Comparison of ENCODE assay signal across 20 mouse cellular contexts in the genomic region with DNA sequence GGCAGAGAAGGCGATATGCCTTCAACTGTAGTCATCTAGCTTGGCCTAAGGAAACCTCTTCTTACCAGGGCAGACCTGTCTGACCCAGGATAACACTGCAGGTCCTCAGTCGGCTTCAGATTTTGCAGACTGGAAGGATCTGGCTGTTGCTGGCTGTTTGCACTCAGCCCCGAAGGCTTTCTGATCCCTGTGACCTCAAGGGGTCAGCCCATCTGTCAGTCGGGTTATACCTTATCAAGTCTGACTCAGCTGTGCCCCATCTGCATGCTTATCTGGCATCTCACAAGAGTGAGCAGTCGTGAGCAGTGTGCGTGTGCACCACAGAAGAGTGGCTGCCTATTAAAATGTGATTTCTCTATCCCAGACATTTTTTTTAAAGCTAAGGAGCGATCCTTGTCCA. TPM values are rescaled to one million over a fixed set of nuclear protein-coding genes. Genes with fewer than 3 reads are reported as not detected.
A peak's percentile ranks its signal among the peaks of the same experiment; 100 is the strongest.
DNase-seq lines count a peak whose midpoint lies in the region; ATAC-seq and TF ChIP-seq lines count a peak whose summit lies in the region.
"Had no signal": no experiment of that assay in that cellular context is flagged by ENCODE, and none has a peak within 500 bp of the region (broad histone marks: within the 10 kb centered on the region; RNA-seq: fewer than 3 reads in every experiment).

No protein-coding gene starts in this region.

- no peak for DNase-seq in midbrain, embryonic 11.5 days (ENCODE audit: low spot score, missing footprints)
- DNase-seq in liver, postnatal 0 days, result no peak
- DNase-seq in frontal cortex, adult 2 months (ENCODE audit: extremely low spot score in 1 of 2, low spot score in 1 of 2), result no peak
- no peak for DNase-seq in left cerebral cortex, adult 11 months (ENCODE audit: low spot score)
- DNase-seq: cerebellum, adult 11 months; cerebellum, postnatal 25 days; gastrocnemius, adult 2 months; heart, adult 18-20 months had no signal

- H3K36me3 ChIP-seq in midbrain, embryonic 11.5 days (ENCODE audit: control insufficient read depth, insufficient read depth, low read length), result no peaks in the 10 kb centered on the region
- peaks cover 25% of the 10 kb centered on the region for H3K36me3 ChIP-seq in midbrain, embryonic 15.5 days (replicated peaks)
- H3K36me3 ChIP-seq in intestine, embryonic 16.5 days (ENCODE audit: control insufficient read depth, insufficient read depth, low read length), result no peaks in the 10 kb centered on the region
- peaks cover 23% of the 10 kb centered on the region for H3K36me3 ChIP-seq in liver, postnatal 0 days (replicated peaks; ENCODE audit: insufficient read depth, low read length)

- TF ChIP-seq CTCF in liver, postnatal 0 days (IDR thresholded peaks at IDR 0.05; ENCODE audit: low read depth), result no peak

- TF ChIP-seq EP300 in liver, postnatal 0 days (IDR thresholded peaks at IDR 0.05; ENCODE audit: low read depth), result no peak

- no peaks in the 10 kb centered on the region for H3K4me1 ChIP-seq in midbrain, embryonic 11.5 days (ENCODE audit: control insufficient read depth, insufficient read depth, low read length)
- H3K4me1 ChIP-seq in midbrain, embryonic 15.5 days, result no peaks in the 10 kb centered on the region
- H3K4me1 ChIP-seq in intestine, embryonic 16.5 days (ENCODE audit: control insufficient read depth, insufficient read depth, low read length), result no peaks in the 10 kb centered on the region
- H3K4me1 ChIP-seq in liver, postnatal 0 days (ENCODE audit: insufficient read depth), result peaks cover 3% of the 10 kb centered on the region; the same call in 1 of the 2 replicates
- H3K4me1 ChIP-seq: forebrain, embryonic 13.5 days; limb, embryonic 12.5 days had no signal

- no peaks in the 10 kb centered on the region for H3K27me3 ChIP-seq in midbrain, embryonic 11.5 days (ENCODE audit: control insufficient read depth, insufficient read depth, low read length)
- no peaks in the 10 kb centered on the region for H3K27me3 ChIP-seq in midbrain, embryonic 15.5 days (replicated peaks)
- H3K27me3 ChIP-seq in intestine, embryonic 16.5 days (replicated peaks; ENCODE audit: control insufficient read depth, insufficient read depth, low read length), result no peaks in the 10 kb centered on the region
- no peaks in the 10 kb centered on the region for H3K27me3 ChIP-seq in liver, postnatal 0 days (ENCODE audit: insufficient read depth, low read length)
- H3K27me3 ChIP-seq: forebrain, embryonic 13.5 days; limb, embryonic 12.5 days had no signal

- H3K9ac ChIP-seq in midbrain, embryonic 11.5 days (ENCODE audit: low read length), result no peak overlapping the region
- H3K9ac ChIP-seq in midbrain, embryonic 15.5 days, result no peak overlapping the region
- no peak overlapping the region for H3K9ac ChIP-seq in intestine, embryonic 16.5 days (ENCODE audit: low read depth, low read length)
- no peak overlapping the region for H3K9ac ChIP-seq in liver, postnatal 0 days (replicated peaks)
- H3K9ac ChIP-seq: forebrain, embryonic 13.5 days; limb, embryonic 12.5 days had no signal

- H3K27ac ChIP-seq in midbrain, embryonic 11.5 days (ENCODE audit: low read depth, low read length), result no peak overlapping the region
- no peak overlapping the region for H3K27ac ChIP-seq in midbrain, embryonic 15.5 days
- H3K27ac ChIP-seq in intestine, embryonic 16.5 days (ENCODE audit: low read length), result no peak overlapping the region
- no peak overlapping the region for H3K27ac ChIP-seq in liver, postnatal 0 days (ENCODE audit: low read depth)
- H3K27ac ChIP-seq: forebrain, embryonic 13.5 days; gastrocnemius, adult 2 months; layer of hippocampus, adult 2 months; left cerebral cortex, adult 2 months; limb, embryonic 12.5 days; midbrain, embryonic 10.5 days had no signal

- WGBS in midbrain, embryonic 11.5 days, result 54% methylated on average over 7 of the region's 7 CpGs
- WGBS in midbrain, embryonic 15.5 days, result 65% methylated on average over 7 of the region's 7 CpGs
- 43% methylated on average over 7 of the region's 7 CpGs for WGBS in intestine, embryonic 16.5 days
- WGBS in liver, postnatal 0 days (ENCODE audit: insufficient replicate concordance), result 36% methylated on average over 7 of the region's 7 CpGs

- no peak overlapping the region for H3K4me3 ChIP-seq in midbrain, embryonic 11.5 days (ENCODE audit: low read depth, low read length)
- H3K4me3 ChIP-seq in midbrain, embryonic 15.5 days, result no peak overlapping the region
- H3K4me3 ChIP-seq in intestine, embryonic 16.5 days (ENCODE audit: low read length), result no peak overlapping the region
- no peak overlapping the region for H3K4me3 ChIP-seq in liver, postnatal 0 days (ENCODE audit: low read depth, low read length)
- H3K4me3 ChIP-seq: forebrain, embryonic 13.5 days; gastrocnemius, adult 2 months; layer of hippocampus, adult 2 months; left cerebral cortex, adult 2 months; limb, embryonic 12.5 days; midbrain, embryonic 10.5 days had no signal

- peak; percentile 42; the same call in 1 of the 2 replicates for ATAC-seq in midbrain, embryonic 11.5 days (ENCODE audit: low FRiP score)
- no peak for ATAC-seq in midbrain, embryonic 15.5 days (replicated peaks)
- 0 out of 2 replicates have a peak, but pooled peaks have one; percentile 11 for ATAC-seq in common myeloid progenitor, adult 5-6 weeks (replicated peaks; ENCODE audit: low read depth, poor library complexity, severe bottlenecking)
- peak; percentile 79 for ATAC-seq in intestine, embryonic 16.5 days
- peak; percentile 40 for ATAC-seq in liver, postnatal 0 days
- ATAC-seq in monocyte, adult 5-6 weeks (replicated peaks; ENCODE audit: insufficient number of reproducible peaks, low FRiP score, low TSS enrichment, poor library complexity, severe bottlenecking), result no peak
- ATAC-seq: forebrain, embryonic 13.5 days; hindbrain, embryonic 16.5 days; lung, postnatal 0 days had no signal

- no peak overlapping the region for H3K4me2 ChIP-seq in midbrain, embryonic 11.5 days
- H3K4me2 ChIP-seq in midbrain, embryonic 15.5 days, result no peak overlapping the region
- H3K4me2 ChIP-seq in intestine, embryonic 16.5 days (ENCODE audit: low read depth, low read length), result no peak overlapping the region
- no peak overlapping the region for H3K4me2 ChIP-seq in liver, postnatal 0 days (ENCODE audit: low read depth, low read length)
- H3K4me2 ChIP-seq: forebrain, embryonic 13.5 days; limb, embryonic 12.5 days had no signal

- H3K9me3 ChIP-seq in midbrain, embryonic 11.5 days (ENCODE audit: control insufficient read depth, low read length), result no peaks in the 10 kb centered on the region
- no peaks in the 10 kb centered on the region for H3K9me3 ChIP-seq in midbrain, embryonic 15.5 days
- H3K9me3 ChIP-seq in intestine, embryonic 16.5 days (ENCODE audit: control insufficient read depth, low read length), result no peaks in the 10 kb centered on the region
- H3K9me3 ChIP-seq in liver, postnatal 0 days (ENCODE audit: low read length), result no peaks in the 10 kb centered on the region
- H3K9me3 ChIP-seq: forebrain, embryonic 13.5 days; G1E; limb, embryonic 12.5 days; midbrain, embryonic 10.5 days had no signal

RNA-seq across cellular contexts. Expression of gene Arpp19, which starts 13.3 kb away (rescaled TPM):
- polyA plus RNA-seq in midbrain, embryonic 11.5 days (2014; fragmentation: Nextera tagmentation; extraction: Ambion mirVana), result 353 and 371 TPM in 2 replicates
- 190 and 192 TPM in 2 replicates for polyA plus RNA-seq in midbrain, embryonic 15.5 days (2015; fragmentation: Nextera tagmentation; extraction: Ambion mirVana)
- total RNA-seq in common myeloid progenitor, adult 5-6 weeks (2017), result 121 and 223 TPM in 2 replicates
- 264 and 267 TPM in 2 replicates for polyA plus RNA-seq in intestine, embryonic 16.5 days (2015; fragmentation: Nextera tagmentation; extraction: Ambion mirVana)
- polyA plus RNA-seq in liver, postnatal 0 days (2015; fragmentation: Nextera tagmentation; extraction: Ambion mirVana), result 187 and 189 TPM in 2 replicates
- 173 to 274 TPM (median 187 TPM) in 3 replicates for total RNA-seq in monocyte, adult 5-6 weeks (2017)
- 250 and 268 TPM in 2 replicates for polyA plus RNA-seq in frontal cortex, adult 2 months (2012; rRNA removed)

RNA-seq across cellular contexts. Expression of gene Myo5a, which starts 46.7 kb away (rescaled TPM):
- 27.9 and 29.2 TPM in 2 replicates for polyA plus RNA-seq in midbrain, embryonic 11.5 days (2014; fragmentation: Nextera tagmentation; extraction: Ambion mirVana)
- polyA plus RNA-seq in midbrain, embryonic 15.5 days (2015; fragmentation: Nextera tagmentation; extraction: Ambion mirVana), result 36.2 and 37.0 TPM in 2 replicates
- total RNA-seq in common myeloid progenitor, adult 5-6 weeks (2017), result 104 and 122 TPM in 2 replicates
- 4.3 and 4.9 TPM in 2 replicates for polyA plus RNA-seq in intestine, embryonic 16.5 days (2015; fragmentation: Nextera tagmentation; extraction: Ambion mirVana)
- polyA plus RNA-seq in liver, postnatal 0 days (2015; fragmentation: Nextera tagmentation; extraction: Ambion mirVana), result 1.2 and 1.3 TPM in 2 replicates
- 91.5 to 104 TPM (median 93.1 TPM) in 3 replicates for total RNA-seq in monocyte, adult 5-6 weeks (2017)
- 102 and 109 TPM in 2 replicates for polyA plus RNA-seq in frontal cortex, adult 2 months (2012; rRNA removed)

Comparison
In these comparisons a context has a peak if more than half of its experiments do, and no peak if none do; other contexts are left out.
1. ATAC-seq: peak in midbrain, embryonic 11.5 days (single experiment), common myeloid progenitor, adult 5-6 weeks (single experiment), intestine, embryonic 16.5 days (single experiment) and liver, postnatal 0 days (single experiment); none in midbrain, embryonic 15.5 days (single experiment) and monocyte, adult 5-6 weeks (single experiment).